Mouse (Mus musculus) left cerebral cortex, postnatal 4 days (tissue): Measurements from ENCODE around the gene Casd1. TPM values are rescaled to one million over a fixed set of nuclear protein-coding genes. Genes with fewer than 3 reads are reported as not detected.
A peak's percentile ranks its signal among the peaks of the same experiment; 100 is the strongest.

Source experiments
- DNase-seq: peaks from one replicate; pipeline ENCODE4 v3.0.0-alpha.2; 2022
- intact Hi-C: fragments of 180-260 bp; cut with DNase I; formaldehyde crosslinking; loops from one replicate; pipeline ENCODE4 v1.15.1; 2025
- total RNA-seq, 2 experiments: library from RNA; stranded (reverse); gene quantifications; 2 replicates each; pipeline ENCODE4 v1.2.3; 2021

Gene Casd1
- total RNA-seq: 10 to 100 TPM; 46.1 to 46.4 TPM

GRCm38 (mm10) chr6:4600658-4601296 lies at the start of gene Casd1:
TSS of gene Casd1 (plus strand) at chr6:4600839.
- peak; percentile 70 for DNase-seq
- intact Hi-C loops: no loop called here

DNA sequence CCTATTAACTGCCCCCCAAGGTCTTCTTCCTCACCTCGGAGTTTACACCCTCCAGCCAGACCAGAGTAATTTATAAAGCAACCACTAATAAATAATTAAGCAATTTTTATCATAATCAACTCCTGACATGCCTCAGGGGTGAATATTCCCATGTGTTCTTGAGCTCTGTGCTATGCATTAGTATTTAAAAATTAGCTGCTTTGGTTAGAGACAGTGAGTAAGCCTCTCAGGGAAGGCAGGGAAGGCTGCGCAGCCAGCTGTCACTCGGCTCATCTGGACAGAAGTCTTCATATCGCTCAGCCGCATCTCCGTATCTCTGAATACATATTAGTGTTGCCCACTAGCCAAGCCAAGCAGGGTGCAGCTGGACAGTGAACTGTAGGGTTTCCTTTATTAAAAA lies 45.3 kb upstream of the Casd1 start:
- intact Hi-C loops: loop anchor here (10.0 kb wide), 1 partner anchor 829 kb away; the partner anchor contains the start of gene Asb4
- no peak for DNase-seq

GRCm38 (mm10) chr6:4557086-4557485 lies 43.6 kb upstream of the Casd1 start:
- intact Hi-C loops: loop anchor here (10.0 kb wide), 1 partner anchor 828 kb away; the partner anchor contains the start of gene Asb4

DNA sequence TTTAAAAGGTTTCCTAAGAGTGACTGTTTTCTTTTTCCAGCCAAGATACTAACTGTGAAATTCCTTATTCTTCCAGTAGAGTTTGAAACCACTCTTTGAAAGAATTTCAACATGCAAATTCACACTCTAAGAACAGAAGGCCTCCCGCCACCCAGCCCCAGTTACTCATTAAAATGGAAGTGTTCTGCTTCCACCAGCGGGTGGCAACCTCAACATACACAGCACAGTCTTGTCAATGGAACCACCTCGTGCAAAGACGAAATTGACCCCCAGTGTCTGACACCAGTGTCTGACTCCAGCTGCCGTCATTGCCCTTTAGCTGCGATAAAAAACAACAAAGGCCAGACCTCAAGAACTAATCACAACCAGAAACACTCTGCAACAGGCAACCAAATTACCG lies 43.0 kb upstream of the Casd1 start:
- intact Hi-C loops: loop anchor here (10.0 kb wide), 1 partner anchor 827 kb away; the partner anchor contains the start of gene Asb4
- DNase-seq: peak; percentile 31

More at GRCm38 (mm10) chr6:4557086-4557485, 43.6 kb upstream of the Casd1 start:
- DNase-seq: no peak

- no peak for DNase-seq
- intact Hi-C loops: no loop called here
Measured at GRCm38 (mm10) chr6:4561156-4561555, 39.5 kb upstream of the Casd1 start.

DNA sequence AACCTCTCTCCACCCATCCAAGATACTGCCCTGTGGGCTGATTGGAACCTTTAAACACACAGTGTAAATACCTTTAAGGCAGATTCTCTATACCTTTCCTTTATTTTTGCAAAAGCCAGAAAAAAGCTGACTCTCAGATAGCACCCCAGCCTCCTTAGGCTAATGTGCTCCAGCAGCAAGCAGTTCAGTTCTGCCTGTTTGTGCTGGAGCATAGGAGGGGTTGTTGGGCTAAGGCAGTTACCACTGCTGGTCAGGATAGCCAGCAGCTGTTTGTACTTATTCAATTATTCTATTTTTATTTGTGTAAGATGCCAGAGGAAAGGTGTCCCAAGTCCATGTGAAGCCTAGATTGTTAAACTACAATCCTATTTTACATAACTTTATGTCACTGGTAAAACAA lies 39.0 kb upstream of the Casd1 start:
- DNase-seq: no peak
- intact Hi-C loops: no loop called here

DNA sequence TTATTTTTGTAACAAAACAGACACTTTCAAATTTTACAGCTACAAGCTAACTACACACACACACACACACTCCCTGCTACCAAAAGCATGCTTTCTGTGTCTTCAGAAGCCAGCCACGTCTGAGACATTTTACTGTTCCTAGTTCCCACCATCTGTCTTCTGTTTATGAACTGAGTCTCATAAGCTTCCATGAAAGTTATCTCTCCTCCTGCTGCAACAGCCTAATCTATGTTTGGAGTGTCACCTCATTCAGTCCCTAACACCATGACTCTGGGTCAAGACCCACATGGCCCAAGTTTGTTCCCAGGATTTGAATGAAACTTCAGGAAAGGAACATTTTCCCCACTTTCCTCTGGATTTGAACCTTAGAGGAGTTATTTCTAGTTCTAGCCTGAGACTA lies 38.2 kb upstream of the Casd1 start:
- intact Hi-C loops: no loop called here
- no peak for DNase-seq

DNA sequence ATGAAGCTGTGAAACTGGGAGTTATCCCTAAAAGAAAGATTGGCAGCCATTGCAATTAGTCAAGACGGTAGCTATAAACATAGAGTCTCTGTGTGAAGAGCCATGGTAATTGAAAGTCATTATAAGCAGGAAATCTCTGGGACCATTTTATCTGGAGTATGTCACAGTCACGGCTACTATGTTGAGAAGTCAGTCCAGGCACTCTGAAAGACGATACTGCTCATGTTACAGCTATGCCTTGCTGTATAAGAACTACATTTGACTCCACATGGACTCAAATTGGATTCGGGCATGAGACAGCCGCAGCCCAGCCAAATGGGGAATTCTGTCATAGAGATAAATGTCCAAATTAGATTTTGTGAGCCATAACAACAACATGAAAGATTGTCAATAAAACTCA lies 37.2 kb upstream of the Casd1 start:
- intact Hi-C loops: no loop called here
- no peak for DNase-seq

- DNase-seq: no peak
- intact Hi-C loops: no loop called here
Measured at GRCm38 (mm10) chr6:4570412-4570811, 30.2 kb upstream of the Casd1 start.

DNA sequence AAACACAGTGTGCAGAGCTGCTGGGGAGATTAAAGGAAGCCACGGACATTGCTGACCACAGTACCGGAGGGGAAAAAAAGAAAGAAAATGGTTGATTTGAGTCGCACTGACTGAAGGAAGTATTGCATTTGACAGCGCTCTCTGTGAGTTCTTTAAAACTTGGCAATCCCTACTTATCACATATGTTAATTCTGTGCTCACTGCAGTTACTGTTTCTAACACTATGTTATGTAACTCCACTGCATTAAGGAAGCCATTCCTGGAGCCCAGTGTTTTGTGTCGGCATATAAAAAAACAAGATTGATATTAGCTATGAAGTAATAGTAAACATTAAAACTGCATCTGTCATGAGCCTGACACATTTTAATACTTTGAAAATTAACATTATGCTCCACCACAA lies 22.9 kb upstream of the Casd1 start:
- no peak for DNase-seq
- intact Hi-C loops: no loop called here

DNA sequence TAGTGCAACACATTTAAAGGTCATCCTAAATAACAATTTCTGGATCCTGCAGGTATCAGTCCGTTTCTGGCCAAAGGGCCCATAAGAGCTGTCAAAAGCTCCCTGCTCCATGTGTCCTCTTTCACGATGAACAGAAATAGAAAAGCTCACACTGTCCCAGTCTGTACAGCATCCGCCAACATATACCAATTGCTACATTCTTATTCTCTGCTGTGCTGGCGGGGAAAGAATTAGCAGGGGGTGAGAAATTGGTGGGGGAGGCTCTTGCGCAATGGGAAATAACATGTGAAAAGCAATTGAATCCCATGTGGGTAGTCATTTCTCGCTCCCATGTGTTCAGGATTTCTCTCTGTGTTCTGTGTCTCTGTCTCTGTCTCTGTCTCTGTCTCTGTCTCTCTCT lies 22.3 kb upstream of the Casd1 start:
- DNase-seq: no peak
- intact Hi-C loops: no loop called here

DNA sequence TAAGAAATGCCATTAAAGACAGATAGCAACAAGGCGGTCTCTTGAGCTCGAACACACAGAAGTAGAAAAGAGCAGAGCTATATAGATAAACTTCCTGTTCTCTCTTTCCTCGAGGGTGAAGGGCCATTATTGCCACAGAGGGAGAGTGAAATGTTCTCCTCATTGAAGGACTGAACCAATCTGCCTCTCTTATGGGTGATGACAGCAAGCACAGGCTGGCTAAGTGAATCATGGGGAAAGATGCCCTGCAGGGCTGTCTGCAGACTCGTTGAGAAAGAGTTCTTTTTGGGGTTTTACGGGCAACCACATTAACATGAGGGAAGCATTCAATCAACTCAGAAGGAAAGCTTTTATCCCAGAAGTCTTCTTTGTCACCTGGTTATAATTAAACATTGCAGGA lies 21.0 kb upstream of the Casd1 start:
- no peak for DNase-seq
- intact Hi-C loops: no loop called here

- no peak for DNase-seq
- intact Hi-C loops: no loop called here
Measured at GRCm38 (mm10) chr6:4583485-4583884, 17.2 kb upstream of the Casd1 start.

GRCm38 (mm10) chr6:4587946-4588345 lies 12.7 kb upstream of the Casd1 start:
- no peak for DNase-seq
- intact Hi-C loops: no loop called here

- intact Hi-C loops: no loop called here
- DNase-seq: no peak
Measured at GRCm38 (mm10) chr6:4588722-4589121, 11.9 kb upstream of the Casd1 start.

DNA sequence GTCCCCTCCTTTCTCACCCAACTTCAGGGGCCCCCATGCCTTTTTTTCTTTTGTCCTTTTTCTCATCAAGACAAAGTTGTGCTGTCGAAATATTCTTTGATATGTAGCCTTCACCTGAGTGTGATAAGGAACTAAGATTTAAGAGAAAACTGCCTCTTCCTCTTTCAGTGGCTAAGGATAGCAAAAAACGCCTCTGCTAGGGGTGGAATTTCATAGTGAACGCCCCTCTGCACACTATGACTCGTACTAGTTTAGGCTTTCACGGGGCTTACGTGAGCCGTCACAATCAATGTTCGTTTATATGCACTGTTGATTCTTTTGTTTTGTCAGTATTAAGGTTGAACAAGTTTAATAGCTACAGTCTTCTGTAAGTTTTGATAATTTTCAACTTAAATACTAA lies 10.6 kb upstream of the Casd1 start:
- no peak for DNase-seq
- intact Hi-C loops: no loop called here

GRCm38 (mm10) chr6:4597711-4598110 lies 2.9 kb upstream of the Casd1 start:
- intact Hi-C loops: no loop called here
- DNase-seq: no peak

GRCm38 (mm10) chr6:4600085-4600657 lies 468 bp upstream of the Casd1 start:
- intact Hi-C loops: no loop called here
- no peak for DNase-seq

DNA sequence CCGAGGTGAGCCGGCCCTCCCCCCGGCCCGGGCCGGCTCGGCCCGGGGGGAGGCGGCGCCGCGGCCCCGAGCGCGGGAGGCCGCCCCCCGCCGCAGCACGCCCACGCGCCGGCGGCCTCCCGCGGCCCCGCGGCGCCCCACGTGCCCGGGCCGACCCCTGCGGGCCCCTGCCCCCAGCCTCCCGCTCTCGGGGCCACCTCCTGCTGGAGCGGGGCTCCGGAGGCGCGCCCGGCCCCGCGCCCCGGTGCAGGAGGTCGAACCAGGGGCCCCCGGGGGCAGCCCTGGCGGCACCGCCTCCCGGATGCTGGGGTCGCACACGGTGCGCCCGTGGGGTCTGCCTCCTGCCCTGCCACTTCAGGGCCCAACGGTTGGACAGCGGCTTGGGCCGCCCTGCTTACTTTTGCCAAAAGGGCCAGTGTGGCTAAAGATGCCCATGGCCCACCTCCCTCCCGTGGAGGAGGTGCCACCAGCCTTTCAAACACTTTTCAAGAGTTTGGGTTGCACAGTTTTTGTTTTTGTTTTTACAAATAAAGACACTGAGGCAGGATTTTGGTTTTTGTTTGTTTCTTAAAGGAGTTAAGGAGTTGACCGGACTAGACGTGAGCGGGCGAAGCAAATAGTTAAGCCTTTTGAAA lies 775 bp downstream of the Casd1 start:
- intact Hi-C loops: no loop called here
- DNase-seq: peak; percentile 36

DNA sequence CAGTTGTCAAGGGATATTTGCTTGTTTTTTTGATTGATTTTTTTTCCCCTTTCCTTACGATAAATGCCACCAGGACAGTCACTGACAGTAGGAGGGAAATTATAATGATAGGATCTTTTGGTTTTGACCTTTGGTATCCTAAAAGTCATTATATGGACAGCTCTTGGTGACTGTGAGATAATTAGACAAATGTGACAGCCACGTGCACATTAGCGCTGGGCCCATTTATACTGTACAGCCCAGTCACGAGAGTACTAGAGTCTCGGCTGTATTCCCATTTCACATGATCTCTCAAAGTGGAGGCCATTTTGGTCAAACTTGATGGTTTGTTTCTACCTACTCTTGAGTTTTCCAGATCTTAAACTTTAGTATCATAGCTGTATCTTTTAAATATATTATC lies 1.4 kb downstream of the Casd1 start:
- no peak for DNase-seq
- intact Hi-C loops: no loop called here

DNA sequence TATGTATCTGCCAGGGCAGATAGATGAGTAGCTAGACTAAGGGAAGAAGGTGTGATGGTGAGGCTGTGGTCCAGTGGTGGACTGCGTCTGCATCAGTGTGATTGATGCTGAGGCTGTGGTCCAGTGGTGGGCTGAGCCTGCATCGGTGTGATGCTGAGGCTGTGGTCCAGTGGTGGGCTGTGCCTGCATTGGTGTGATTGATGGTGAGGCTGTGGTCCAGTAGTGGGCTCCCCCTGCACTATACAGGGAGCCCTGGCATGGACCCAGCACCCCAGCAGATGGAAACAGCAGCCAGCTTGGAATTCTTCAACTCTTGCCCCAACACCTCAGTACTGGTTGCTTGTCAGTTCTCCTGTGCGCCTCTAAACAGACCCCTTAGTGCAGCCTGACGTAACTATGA lies 5.8 kb downstream of the Casd1 start:
- DNase-seq: no peak
- intact Hi-C loops: no loop called here

GRCm38 (mm10) chr6:4610216-4610896 lies 9.7 kb downstream of the Casd1 start:
- intact Hi-C loops: no loop called here
- DNase-seq: no peak
